Mouse (Mus musculus) kidney, embryonic 14.5 days (tissue): Measurements from ENCODE around the gene Aoc2. TPM values are rescaled to one million over a fixed set of nuclear protein-coding genes. Genes with fewer than 3 reads are reported as not detected.

ENCODE experiments used
- ATAC-seq: fragments of 200-750 bp; cut with Nextera tagmentation; 2 replicates; pipeline ENCODE4 v1.8.0; 2017; ENCODE audit warnings: moderate number of reproducible peaks, mild to moderate bottlenecking, moderate TSS enrichment, moderate library complexity; ENCODE audit not compliant: low FRiP score, low TSS enrichment
- H3K27ac ChIP-seq: fragments of 300-500 bp; sonication (generic); 2 replicates; pipeline ENCODE4 v1.5.1; 2014; ENCODE audit warnings: low read depth, mild to moderate bottlenecking, low read length, moderate library complexity, mixed read lengths
- H3K27me3 ChIP-seq: fragments of 300-500 bp; sonication (generic); 2 replicates; pipeline ENCODE4 v1.6.1; 2014; ENCODE audit warnings: mild to moderate bottlenecking, low read length; ENCODE audit not compliant: control insufficient read depth, insufficient read depth
- H3K36me3 ChIP-seq: fragments of 300-500 bp; sonication (generic); 2 replicates; pipeline ENCODE4 v1.6.1; 2014; ENCODE audit warnings: low read length, mixed read lengths; ENCODE audit not compliant: control insufficient read depth, insufficient read depth
- H3K4me1 ChIP-seq: fragments of 300-500 bp; sonication (generic); 2 replicates; pipeline ENCODE4 v1.6.1; 2014; ENCODE audit warnings: low read length, mixed read lengths; ENCODE audit not compliant: control insufficient read depth, insufficient read depth
- H3K4me2 ChIP-seq: fragments of 300-500 bp; sonication (generic); replicated peaks from 2 replicates; pipeline ENCODE4 v1.6.1; 2014; ENCODE audit warnings: low read depth, mild to moderate bottlenecking, low read length
- H3K4me3 ChIP-seq: fragments of 300-500 bp; sonication (generic); 2 replicates; pipeline ENCODE4 v1.5.1; 2014; ENCODE audit warnings: mild to moderate bottlenecking, low read length
- H3K9ac ChIP-seq: fragments of 300-500 bp; sonication (generic); 2 replicates; pipeline ENCODE4 v1.6.1; 2014; ENCODE audit warnings: low read depth, mild to moderate bottlenecking, low read length, moderate library complexity
- H3K9me3 ChIP-seq: fragments of 300-500 bp; sonication (generic); 2 replicates; pipeline ENCODE4 v1.6.1; 2016; ENCODE audit warnings: low read length; ENCODE audit not compliant: control insufficient read depth
- WGBS: fragments of 180-500 bp; shearing (Covaris S2); extraction: QIAGEN DNeasy Blood & Tissue Kit; methylation state at CpG from one replicate; pipeline ENCODE4 v1.1.7; 2014; 5-methylcytosine and 5-hydroxymethylcytosine counted together
- polyA plus RNA-seq: library from polyadenylated mRNA; unstranded; fragments of >200 nt; fragmentation: Nextera tagmentation; extraction: Ambion mirVana; gene quantifications from 2 replicates; pipeline ENCODE4 v1.2.1, GENCODE M21; 2014

The Aoc2 gene
- polyA plus RNA-seq: 1.9 TPM in 2 replicates

DNA sequence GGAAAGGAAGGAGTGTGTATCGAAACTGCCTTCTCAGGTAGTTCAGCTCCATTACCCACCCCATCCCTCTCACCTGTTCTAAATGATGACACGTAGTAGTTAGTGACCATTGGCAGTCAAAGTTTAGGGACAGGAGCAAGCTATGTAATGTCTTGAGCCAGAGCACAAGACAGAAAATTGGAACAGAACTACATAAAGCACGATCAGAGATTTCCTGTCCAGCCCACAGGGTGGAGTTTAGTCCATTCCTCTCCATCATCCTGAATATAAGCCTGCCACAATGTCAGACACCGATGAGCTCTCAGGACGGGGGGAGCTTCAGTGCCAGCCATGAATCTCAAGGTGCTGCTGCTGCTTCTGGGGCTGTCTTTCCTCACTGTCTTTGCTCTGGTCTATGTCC, at the start of gene Aoc2:
Gene Aoc2, plus strand, starts transcription at position 301 of the 400 bp plus-strand sequence.
- Histone ChIP-seq H3K4me3 (no peak within 1 kb of the TSS), H3K27me3 (no peaks in the 10 kb centered on the region), H3K4me2 (no peak within 1 kb of the TSS), H3K36me3 (peaks cover 58% of the 10 kb centered on the region), H3K9me3 (no peaks in the 10 kb centered on the region), H3K4me1 (no peaks in the 10 kb centered on the region), H3K9ac (no peak within 1 kb of the TSS), H3K27ac (no peak within 1 kb of the TSS)
- no peak for ATAC-seq
- WGBS: 91% methylated on average over 5 of the region's 5 CpGs

DNA sequence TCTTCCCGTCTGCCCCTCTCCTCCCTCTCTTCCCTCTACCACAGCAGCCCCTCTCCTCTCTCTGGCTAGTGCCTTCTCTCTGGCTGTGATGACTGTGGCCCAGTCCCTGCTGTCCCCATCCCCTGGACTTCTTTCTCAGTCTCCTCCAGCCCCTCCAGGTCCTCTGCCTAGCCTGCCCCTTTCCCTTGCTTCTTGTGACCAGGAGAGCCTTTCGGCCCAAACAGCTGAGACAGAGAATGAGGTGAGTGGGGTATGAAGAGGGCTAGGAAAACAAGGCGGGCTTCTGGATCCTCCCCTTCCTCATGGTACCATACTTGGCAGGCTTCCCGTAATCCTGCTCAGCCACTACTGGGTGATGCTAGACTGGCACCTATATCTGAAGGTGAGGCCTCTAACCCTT, 49.6 kb upstream of the Aoc2 start:
- H3K27me3 ChIP-seq: no peaks in the 10 kb centered on the region
- peaks cover 5% of the 10 kb centered on the region; the same call in 1 of the 2 replicates for H3K36me3 ChIP-seq
- 78% methylated on average over 4 of the region's 4 CpGs for WGBS
- H3K9ac ChIP-seq: no peak overlapping the region
- H3K27ac ChIP-seq: no peak overlapping the region
- no peaks in the 10 kb centered on the region for H3K9me3 ChIP-seq
- no peak overlapping the region for H3K4me3 ChIP-seq
- peaks cover 31% of the 10 kb centered on the region for H3K4me1 ChIP-seq
- H3K4me2 ChIP-seq: no peak overlapping the region
- ATAC-seq: no peak

DNA sequence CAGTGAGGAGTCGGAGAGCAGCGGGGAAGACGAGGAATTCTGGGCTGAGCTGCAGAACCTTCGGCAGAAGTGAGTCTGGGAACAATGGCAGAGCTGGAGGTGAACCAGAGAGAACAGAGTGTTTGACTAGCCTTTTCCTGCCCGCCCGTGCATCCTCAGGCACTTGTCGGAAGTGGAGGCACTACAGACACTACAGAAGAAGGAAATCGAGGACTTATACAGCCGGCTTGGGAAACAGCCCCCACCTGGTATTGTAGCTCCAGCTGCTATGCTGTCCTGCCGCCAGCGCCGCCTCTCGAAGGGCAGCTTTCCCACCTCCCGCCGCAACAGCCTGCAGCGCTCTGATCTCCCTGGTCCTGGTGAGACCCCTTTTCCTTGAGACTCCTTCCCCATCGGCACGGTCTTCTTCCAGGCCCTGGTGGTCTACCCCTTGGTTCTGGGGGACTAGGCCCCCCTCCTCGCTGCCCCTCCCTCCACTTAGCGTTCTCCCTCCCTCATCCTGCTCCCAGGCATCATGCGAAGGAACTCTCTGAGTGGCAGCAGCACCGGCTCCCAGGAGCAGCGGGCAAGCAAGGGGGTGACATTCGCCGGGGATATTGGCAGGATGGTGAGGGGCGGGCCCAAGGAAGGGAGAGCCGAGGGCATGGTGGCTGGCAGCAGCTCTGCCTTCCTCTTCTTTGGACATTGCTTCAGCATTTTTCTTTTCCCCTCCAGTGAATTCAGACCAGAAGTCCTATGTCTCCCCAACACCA, 48.4 kb upstream of the Aoc2 start:
- Histone ChIP-seq H3K4me2 (peak overlapping the region; percentile 84), H3K4me1 (peaks cover 37% of the 10 kb centered on the region), H3K9ac (peak overlapping the region; percentile 36; the same call in 1 of the 2 replicates), H3K27me3 (no peaks in the 10 kb centered on the region), H3K9me3 (no peaks in the 10 kb centered on the region), H3K36me3 (peaks cover 5% of the 10 kb centered on the region; the same call in 1 of the 2 replicates), H3K27ac (peak overlapping the region; percentile 45; the same call in 1 of the 2 replicates), H3K4me3 (no peak overlapping the region; the same call in 1 of the 2 replicates)
- WGBS: 32% methylated on average over 27 of the region's 27 CpGs
- ATAC-seq: no peak

DNA sequence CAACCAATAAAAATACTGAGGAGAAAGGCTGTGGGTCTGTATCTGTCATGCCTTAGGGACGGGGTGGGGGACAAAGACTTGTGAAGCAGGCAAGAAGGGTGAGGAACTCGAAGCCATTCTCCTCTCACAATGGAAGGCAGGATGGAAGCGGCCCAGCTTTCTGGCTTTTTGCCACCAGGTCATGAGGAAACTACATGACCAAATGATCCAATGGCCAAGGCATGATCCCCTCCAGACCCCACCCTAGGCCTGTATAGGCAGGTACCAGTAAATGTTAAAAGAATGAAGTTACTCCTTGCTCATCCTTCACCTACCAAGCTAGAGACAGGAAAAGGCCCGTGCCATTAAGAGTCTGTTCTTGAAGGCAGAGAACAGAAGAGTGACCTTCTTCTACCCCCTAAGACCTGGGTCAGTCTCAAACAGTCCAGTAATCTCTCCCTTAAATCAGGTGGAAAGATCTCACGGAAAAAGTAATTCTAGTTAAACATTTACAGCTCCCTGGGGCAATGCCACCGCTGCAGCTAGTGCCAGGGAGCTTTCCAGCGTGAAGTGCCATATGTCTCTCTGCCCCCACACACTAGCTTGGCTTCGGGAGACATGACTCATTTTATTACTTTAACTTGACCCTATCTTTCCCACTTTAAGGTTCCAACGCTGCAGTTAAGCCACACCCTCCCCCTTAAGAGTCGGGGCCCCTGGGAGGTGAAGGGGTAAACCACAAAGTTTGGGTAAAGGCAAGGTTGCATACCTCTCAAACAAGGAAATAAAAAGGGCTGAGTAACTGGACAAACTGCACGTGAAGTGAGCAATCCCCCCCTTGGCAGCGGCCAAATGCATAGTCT, 47.3 kb upstream of the Aoc2 start:
- Histone ChIP-seq H3K27ac (peak overlapping the region; percentile 63), H3K36me3 (peaks cover 5% of the 10 kb centered on the region; the same call in 1 of the 2 replicates), H3K4me3 (peak overlapping the region; percentile 50), H3K4me2 (peak overlapping the region; percentile 84), H3K4me1 (peaks cover 41% of the 10 kb centered on the region), H3K9me3 (no peaks in the 10 kb centered on the region), H3K27me3 (no peaks in the 10 kb centered on the region), H3K9ac (peak overlapping the region; percentile 52)
- 37% methylated on average over 12 of the region's 12 CpGs for WGBS
- ATAC-seq: peak; percentile 28; the same call in 1 of the 2 replicates

DNA sequence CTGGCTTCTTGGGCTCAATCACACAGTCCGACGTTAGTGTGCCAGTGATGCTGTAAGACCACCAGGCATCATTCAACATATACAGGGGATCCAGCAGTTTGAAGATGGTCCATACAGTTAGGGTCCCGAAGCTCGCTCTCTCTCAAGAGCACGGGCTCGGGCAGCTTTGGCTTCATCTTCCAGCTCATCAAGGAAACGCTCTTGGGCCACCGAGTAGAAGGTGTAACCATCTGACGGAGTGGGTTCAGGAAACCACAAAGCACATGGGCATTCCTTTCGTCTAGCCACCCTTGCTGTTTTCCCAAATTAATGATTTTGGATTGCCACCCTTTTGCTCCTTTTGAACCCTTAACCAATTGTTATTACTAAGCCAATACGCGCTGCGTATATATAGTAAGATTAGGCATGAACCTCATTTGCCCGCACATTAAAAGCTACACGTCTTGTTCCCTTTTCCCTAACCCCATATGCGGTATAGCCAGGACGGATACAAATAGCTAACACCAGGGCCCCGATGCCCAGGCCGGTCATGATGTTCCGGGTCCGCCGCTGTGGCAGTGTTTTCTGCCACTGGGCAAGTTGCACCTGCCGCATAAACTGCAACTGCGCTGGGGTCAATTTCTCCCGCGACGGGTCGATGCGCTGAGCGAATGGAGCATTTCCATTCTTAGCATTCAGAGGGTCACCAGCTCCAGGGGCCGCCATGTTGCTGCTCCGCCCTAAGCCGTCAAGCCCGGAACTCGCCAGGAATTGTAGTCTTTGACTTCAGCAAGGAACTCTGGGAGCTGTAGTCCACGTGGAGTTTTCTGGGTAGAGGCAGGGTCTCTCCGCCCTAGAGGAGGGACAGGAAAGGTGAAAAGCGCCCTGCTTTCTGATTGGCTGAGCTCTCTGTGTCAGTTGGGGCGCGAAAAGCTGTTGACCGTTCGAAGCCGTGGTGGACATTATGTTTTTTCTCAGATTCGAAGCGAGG, 46.4 kb upstream of the Aoc2 start, which contains the start of the genes Cntd1 and Coa3:
Gene Cntd1, plus strand, starts transcription at position 790 of the 970 bp plus-strand sequence.
Gene Coa3, minus strand, starts transcription at position 892 of the 970 bp plus-strand sequence.
- WGBS: 7% methylated on average over 45 of the region's 45 CpGs
- peak; percentile 88 for ATAC-seq
- Histone ChIP-seq H3K9me3 (no peaks in the 10 kb centered on the region), H3K4me2 (peak within 1 kb of the TSS; percentile 84), H3K4me1 (peaks cover 44% of the 10 kb centered on the region), H3K36me3 (peaks cover 5% of the 10 kb centered on the region; the same call in 1 of the 2 replicates), H3K27ac (peak within 1 kb of the TSS; percentile 63), H3K9ac (peak within 1 kb of the TSS; percentile 52), H3K27me3 (no peaks in the 10 kb centered on the region), H3K4me3 (peak within 1 kb of the TSS; percentile 50)

DNA sequence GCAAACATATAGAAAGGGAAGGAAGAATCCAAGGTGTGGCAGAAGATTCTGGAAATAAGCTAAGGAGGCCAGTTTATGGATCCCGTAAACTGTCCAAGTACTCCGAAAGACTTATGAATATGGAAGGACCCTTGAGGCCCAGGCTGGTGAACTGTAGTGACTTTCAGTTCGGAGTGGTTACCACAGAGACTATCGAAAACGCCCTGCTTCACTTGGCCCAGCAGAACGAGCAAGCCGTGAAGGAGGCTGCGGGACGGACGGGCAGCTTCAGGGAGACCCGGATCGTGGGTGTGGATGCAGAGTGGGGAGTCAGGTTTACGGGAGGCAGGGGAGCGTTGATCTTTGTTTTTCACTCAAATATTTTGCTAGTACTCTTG, 45.7 kb upstream of the Aoc2 start:
- H3K4me3 ChIP-seq: peak overlapping the region; percentile 50
- peak overlapping the region; percentile 5; the same call in 1 of the 2 replicates for H3K9ac ChIP-seq
- no peak for ATAC-seq
- H3K4me1 ChIP-seq: peaks cover 44% of the 10 kb centered on the region
- H3K27ac ChIP-seq: no peak overlapping the region
- H3K27me3 ChIP-seq: no peaks in the 10 kb centered on the region
- H3K4me2 ChIP-seq: peak overlapping the region; percentile 84
- no peaks in the 10 kb centered on the region for H3K9me3 ChIP-seq
- 64% methylated on average over 14 of the region's 14 CpGs for WGBS
- peaks cover 5% of the 10 kb centered on the region; the same call in 1 of the 2 replicates for H3K36me3 ChIP-seq

DNA sequence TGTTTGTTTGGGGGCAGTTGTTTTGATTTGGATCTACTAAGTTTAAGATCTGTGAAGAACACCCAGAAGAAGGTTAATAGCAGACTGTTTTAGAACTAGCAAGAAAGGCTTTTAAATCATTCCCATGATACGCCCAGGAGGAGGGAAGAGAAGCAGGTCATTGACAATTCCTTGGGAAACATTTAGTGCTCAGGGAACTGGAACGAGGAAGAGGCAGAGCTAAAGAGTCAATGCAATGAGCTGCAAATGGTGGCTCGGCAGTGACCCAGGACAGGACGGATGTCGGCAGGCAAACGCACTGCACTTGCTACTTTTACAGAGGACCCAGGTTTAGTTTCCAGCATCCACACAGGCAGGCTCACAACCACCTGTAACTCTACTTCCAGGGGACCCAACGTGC, 44.0 kb upstream of the Aoc2 start:
- Histone ChIP-seq H3K9ac (no peak overlapping the region), H3K4me1 (peaks cover 44% of the 10 kb centered on the region), H3K4me2 (no peak overlapping the region), H3K4me3 (no peak overlapping the region), H3K27me3 (no peaks in the 10 kb centered on the region), H3K36me3 (peaks cover 5% of the 10 kb centered on the region; the same call in 1 of the 2 replicates), H3K9me3 (no peaks in the 10 kb centered on the region), H3K27ac (no peak overlapping the region)
- 14% methylated on average over 7 of the region's 7 CpGs for WGBS
- ATAC-seq: no peak

DNA sequence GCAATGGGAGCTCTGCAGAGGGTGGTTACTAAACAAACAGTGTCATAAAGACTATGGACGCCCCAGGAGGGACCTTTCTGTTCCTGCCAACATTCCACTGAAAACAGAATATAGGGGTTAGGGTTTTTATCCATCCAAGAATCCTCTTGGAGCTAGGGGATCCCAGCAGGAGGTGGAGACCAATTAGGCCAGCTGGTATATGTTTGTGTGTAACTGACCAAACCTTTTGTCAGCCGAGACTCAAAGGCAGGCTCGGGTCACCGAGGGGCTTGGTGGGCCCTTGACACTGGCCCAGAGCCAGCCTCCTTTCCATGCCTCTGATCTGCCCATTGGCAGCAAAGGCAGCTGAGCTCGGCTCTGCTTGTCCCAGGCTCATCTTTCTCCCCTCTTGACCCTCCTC, 42.0 kb upstream of the Aoc2 start:
- H3K4me3 ChIP-seq: no peak overlapping the region
- no peaks in the 10 kb centered on the region for H3K27me3 ChIP-seq
- peaks cover 24% of the 10 kb centered on the region for H3K4me1 ChIP-seq
- H3K36me3 ChIP-seq: peaks cover 6% of the 10 kb centered on the region; the same call in 1 of the 2 replicates
- peak overlapping the region; percentile 43; the same call in 1 of the 2 replicates for H3K27ac ChIP-seq
- no peak overlapping the region for H3K4me2 ChIP-seq
- 25% methylated on average over 5 of the region's 5 CpGs for WGBS
- peak; percentile 33 for ATAC-seq
- no peaks in the 10 kb centered on the region for H3K9me3 ChIP-seq
- H3K9ac ChIP-seq: no peak overlapping the region
